Mouse (Mus musculus): ENCODE data around the gene Ankrd42. TPM values are rescaled to one million over a fixed set of nuclear protein-coding genes. Genes with fewer than 3 reads are reported as not detected.

The Ankrd42 gene
- total RNA-seq (2021), result under 1 TPM; 0.53 to 0.71 TPM
- long read RNA-seq, experiment 1, partial matches to known transcripts, result 0 of 1 reads
- long read RNA-seq, experiment 1, other reads (novel, unspliced or antisense), result 1 of 1 reads
- long read RNA-seq, experiment 2, partial matches to known transcripts, result 1 of 3 reads
- long read RNA-seq, experiment 2, other reads (novel, unspliced or antisense), result 0 of 3 reads

DNA sequence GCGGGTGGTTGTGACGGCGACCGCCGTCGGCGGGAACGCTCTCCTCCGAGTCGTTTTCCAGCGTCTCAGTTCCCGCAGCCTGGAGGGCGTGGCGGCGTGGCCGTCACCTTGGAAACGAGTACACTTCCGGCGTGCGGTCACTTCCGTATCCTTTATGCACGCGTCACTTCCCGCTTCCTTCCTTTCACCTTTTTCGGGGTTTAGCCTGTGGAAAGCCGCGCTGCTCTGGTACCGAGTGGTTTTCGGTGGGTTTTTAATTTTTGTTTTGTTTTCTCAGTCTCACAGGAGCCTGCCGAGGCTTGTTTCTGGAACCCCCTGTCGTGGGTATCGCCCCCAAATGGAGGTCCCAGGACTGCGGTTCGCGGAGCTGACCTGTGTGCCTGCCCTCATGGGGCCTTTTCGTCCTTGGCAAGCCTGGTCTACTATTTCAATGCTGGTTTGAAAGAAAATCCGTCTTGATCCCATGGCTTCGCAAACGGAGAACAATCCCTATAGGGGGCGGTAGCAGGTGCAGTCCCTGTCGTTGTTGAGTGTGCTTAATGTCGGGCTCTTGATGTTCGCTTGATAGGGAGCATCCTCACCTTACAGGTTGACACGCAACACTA is at the start of gene Ankrd42:
Gene Ankrd42, minus strand, starts transcription at position 122 of the 605 bp plus-strand sequence.
- peak; percentile 91 for DNase-seq
- intact Hi-C loops (cut with DNase I; ENCODE audit: low total_unique reads), result no loop called here

DNA sequence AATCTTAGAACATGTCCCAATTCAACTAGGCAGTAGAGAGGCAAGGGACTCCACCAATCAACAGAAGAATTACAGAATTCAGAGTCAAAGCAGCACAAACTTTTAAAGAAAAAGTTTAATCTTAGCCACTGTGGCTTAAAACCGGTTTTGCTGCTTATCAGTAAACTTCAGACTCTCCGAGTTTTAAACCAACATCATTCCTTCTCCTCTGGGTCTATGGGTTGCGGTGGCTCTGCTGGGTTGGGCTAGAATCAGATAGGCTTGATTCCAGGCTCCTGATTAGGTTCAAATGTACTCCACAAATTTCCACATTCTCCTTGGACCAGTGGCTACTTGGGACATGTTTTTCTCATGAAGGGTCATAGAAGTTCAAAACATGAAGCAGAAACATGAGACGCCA is 40.4 kb upstream of the Ankrd42 start:
- intact Hi-C loops (cut with DNase I; ENCODE audit: low total_unique reads), result no loop called here
- DNase-seq, result no peak

DNA sequence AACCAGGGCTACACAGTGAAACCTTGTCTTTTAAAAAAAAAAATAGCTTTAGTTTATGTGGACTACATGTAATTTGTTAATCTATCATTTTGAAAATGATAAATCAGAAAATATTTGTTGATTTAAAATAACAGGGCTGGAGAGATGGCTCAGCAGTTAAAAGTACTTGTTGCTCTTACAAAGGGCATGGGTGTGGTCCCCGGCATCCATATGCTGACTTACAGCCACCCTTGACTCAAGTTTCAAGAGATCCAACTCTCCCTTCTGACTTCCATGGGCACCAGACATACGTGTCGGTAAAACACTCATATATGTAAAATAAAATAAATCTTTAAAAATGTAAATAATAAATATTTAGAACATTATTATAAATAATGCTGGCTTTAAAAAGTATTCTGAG is 38.2 kb upstream of the Ankrd42 start:
- intact Hi-C loops (cut with DNase I; ENCODE audit: low total_unique reads), result no loop called here
- no peak for DNase-seq

DNA sequence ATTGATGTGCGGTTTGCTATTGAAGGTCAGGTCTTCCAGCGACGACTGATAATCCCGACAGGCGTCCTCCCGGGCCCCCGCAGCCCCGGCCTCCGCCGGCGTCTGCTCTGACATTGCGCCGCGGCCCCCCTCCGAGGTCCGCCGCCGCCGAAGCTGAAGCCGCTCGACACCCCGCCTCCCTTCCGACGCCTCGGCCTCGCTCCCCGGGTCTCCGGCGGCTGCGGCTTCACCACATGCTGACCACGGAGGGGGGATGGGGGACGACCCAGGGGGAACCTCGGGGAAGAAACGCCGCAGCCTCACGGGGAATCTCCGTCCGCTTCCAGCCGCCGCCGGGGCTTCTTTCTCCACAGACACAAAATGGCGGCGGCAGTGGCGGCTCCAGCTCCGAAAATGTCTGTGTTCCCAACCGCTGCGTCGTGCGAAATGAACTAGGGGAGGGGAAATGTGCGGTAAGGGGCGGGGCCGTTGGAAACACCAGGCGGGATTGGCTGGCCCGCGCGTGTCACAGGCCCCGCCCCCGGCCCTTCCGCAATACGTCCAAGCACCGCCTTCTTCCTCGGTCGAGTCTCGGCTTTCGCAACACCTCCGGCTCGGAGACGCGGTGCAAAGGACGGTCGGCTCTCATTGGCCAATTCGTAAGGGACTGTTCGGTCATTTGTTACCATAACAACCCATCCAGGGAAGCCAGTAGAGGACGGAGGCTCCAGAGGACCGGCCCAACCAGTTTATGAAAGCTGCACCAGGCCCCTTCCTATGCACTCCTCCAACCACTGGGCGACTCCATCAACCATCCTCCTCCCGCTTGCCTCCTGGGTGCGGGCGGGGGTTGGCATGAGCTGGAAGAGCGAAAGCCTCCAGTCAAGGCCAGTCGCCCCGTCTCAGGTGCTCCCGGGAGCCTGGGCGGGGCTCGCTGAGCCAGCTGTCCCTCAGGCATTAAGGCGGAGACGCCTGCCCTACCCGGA is 32.8 kb upstream of the Ankrd42 start, which contains the start of gene Pcf11:
Gene Pcf11, minus strand, starts transcription at position 428 of the 965 bp plus-strand sequence.
- intact Hi-C loops (cut with DNase I; ENCODE audit: low total_unique reads), result no loop called here
- peak; percentile 97 for DNase-seq

DNA sequence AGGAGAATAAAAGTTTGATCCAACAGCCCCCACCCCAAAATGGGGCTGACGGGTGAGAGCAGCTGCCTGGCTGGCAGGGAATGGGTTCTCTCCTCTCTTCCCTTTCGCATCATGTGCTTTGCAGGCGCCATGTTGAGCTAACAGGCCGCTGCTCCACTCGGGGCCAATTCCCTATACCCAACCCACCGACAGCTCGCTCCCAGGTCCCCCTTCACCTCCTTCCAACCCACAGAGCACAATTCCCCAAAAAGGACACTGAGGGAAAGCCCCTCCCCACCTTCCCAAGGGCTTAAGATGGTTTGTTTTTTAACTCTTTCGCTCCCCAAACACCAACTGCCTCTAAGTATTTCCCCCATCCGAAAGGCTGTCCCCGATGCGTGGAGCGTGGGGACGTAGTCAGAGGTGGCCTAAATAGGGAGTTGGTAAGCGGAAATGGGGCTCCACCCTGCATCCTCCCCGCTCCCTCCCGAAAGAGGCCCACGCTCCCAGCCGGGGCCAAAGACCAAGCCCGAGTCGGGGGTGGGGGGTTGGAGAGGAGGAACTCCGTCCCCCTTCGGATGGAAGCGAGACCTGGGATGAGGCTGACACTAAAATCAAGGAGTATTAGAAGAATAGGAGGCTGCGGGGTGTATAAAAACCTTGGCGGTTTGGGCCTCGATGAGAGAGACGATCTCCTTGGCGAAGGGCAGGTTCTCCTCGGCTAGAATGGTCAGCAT is 32.0 kb upstream of the Ankrd42 start:
- intact Hi-C loops (cut with DNase I; ENCODE audit: low total_unique reads), result no loop called here
- DNase-seq, result peak; percentile 49

DNA sequence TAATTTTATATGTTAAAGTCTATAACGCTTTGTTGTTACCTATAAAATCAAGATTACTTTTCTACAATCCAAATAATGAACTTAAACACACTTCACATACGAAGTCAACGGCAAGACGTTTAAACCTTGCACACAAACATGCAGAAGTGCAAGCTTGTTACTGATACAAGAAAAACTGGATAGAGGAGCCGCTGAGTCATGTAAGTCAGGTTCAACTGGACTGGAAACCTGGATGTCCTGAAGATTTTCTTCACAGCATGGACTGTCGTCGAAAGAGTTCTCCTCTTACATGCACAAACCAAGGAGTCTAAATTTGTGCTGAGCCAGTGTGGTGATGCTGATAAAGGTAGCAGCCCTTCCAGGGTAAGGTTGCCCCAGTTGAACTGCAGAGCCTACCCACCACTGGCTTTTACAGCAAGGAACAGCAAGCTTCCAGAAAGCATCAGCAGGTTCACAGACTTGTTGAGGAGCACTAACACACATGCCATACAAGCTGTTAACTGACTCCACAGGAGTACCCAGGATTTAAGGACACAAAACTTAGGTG is 29.4 kb upstream of the Ankrd42 start:
- intact Hi-C loops (cut with DNase I; ENCODE audit: low total_unique reads), result no loop called here

DNA sequence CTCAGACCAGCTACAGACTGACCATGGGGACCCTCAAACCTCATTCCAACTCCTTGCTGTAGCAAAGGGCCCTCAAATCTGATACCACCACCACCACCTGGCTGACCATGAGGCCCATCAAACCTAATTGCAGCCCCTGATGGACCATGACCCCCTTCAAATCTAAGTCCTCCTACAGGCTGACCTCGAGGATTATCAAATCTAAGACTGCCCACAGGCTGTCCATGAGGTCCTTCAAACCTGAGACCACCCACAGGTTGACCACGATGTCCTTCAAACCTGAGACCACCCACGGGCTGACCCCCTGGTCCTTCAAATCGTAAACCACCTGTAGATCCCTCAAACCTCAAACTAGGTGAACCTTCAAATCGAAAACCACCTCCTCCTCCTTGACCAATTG is 21.1 kb upstream of the Ankrd42 start:
- DNase-seq, result no peak
- intact Hi-C loops (cut with DNase I; ENCODE audit: low total_unique reads), result no loop called here

More for the DNA sequence above, 29.4 kb upstream of the Ankrd42 start:
- DNase-seq, result no peak

DNA sequence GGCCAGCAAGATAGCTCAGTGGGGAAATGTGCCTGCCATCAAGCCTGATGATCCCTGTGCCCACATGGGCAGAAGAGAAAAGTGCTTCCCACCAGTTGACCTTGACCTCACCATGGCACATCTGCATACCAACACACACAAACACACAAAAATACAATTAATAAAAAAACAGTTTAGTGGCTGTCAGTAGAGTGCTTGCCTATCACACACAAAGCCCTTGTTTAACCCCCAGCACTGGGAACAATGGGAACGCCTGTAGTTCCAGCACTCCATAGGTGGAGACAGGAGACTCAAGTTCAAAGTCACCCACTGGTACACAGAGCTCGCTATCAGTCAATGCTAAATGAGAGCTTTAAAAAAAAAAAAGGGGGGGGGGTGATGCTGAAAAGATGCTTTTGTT is 19.4 kb upstream of the Ankrd42 start:
- intact Hi-C loops (cut with DNase I; ENCODE audit: low total_unique reads), result no loop called here
- DNase-seq, result no peak

DNA sequence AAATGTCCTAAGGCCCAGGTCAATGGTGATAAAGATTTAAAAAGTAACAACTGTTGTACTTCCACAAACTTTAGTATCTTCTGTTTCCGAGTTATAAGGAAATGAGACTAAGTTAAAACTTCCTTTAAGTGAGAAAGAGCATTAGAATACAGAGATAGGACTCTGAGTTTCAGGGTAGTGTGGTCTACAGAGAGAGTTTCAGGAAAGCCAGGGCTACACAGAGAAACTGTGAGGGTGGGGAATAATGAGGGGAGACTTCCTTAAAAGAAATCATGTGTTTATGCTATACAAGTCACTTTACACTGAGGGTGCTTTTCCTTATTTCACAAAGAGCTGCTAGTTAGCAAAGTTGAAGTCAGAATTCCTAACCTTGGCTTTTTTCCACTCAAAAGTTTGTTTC is 16.4 kb upstream of the Ankrd42 start:
- intact Hi-C loops (cut with DNase I; ENCODE audit: low total_unique reads), result no loop called here

DNA sequence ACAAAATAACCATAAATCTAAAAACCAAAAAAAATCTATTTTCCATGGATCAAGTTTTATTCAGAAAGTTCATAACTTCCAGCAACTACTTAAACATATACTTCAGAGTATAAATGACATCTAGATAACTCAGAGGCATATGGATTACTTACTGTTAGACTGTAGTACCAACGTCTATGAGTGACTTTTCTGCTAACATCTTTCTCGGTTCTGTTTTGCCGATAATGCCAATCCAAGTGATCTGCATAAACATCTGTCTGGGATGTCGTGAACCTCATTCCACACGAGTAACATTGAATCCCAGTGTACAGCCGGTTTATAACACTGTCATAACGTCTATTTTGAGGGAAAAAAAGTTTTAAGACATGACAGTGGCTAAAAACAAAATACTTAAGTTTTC is 10.8 kb upstream of the Ankrd42 start:
- DNase-seq, result no peak
- intact Hi-C loops (cut with DNase I; ENCODE audit: low total_unique reads), result no loop called here

More for the DNA sequence above, 16.4 kb upstream of the Ankrd42 start:
- DNase-seq, result no peak

DNA sequence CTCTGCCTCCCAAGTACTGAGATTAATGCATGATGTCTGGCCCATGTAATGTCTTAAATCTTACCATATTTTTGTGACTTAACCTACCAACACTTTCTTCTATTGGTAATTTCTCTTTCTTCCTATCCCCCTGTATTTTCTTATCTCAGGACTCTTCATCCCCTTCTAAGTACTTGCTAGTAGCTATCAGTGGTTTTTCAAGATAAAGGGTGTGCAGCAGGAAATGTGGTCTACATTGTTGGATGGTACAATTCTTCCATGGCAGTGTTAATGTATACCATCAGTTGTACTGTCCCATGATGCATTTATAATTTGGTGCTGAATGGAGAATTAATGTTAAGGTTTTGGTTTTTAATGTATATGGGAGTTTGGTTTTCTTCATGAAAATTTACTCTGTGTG is 5.4 kb upstream of the Ankrd42 start:
- intact Hi-C loops (cut with DNase I; ENCODE audit: low total_unique reads), result no loop called here
- DNase-seq, result no peak

DNA sequence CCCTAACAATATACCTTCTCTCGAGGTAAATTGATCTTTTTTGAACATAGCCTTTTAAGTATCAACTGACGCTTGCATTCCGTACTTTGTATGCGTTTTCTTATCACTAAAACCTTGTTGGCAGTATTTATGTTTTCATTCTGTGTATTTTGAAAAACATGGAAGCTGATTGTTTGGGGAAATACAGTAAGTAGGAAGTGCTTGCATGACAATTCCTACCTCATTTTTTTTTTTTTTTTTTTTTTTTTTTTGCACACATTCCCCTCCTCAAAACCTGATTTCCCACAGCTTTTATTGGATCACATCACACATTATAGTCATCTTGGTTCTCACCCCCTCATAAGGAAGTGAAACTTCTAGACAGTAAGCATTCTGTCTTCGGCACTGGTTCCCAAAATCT is 1.1 kb upstream of the Ankrd42 start:
- intact Hi-C loops (cut with DNase I; ENCODE audit: low total_unique reads), result no loop called here
- DNase-seq, result no peak

DNA sequence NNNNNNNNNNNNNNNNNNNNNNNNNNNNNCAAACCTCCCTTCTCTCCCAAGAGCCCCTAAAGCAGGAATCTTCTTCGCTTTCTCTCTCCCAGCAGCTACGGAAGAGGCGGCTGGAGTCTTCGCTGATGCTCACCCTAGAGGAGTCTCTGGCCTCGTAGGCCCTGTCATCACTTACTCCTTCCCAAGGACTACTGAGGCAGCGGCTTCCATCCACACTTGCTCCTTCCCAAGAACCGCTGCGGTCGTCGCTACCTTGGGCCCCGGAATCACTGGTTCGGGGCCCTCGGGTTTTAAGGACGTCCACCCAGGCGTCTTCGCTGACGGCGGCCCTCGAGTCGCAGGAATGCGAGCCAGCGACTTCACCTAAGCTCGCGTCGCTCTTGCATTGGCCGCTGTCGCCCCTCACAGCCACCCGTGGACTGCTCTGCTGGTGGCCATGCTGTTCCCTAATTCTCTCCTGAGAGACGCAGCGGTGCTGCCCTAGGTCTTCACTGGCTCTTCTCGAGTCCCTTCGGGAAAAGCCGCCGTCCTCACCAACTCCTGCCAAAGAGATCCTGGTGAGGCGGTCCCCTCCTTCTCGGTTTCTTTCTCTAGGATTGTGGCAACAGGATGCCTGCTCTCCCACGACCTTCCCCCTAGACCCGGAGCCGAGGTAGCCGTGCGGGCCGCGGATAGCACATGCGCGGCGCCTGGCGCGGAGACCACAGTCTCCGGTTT is 489 bp downstream of the Ankrd42 start:
- DNase-seq, result no peak
- intact Hi-C loops (cut with DNase I; ENCODE audit: low total_unique reads), result no loop called here

DNA sequence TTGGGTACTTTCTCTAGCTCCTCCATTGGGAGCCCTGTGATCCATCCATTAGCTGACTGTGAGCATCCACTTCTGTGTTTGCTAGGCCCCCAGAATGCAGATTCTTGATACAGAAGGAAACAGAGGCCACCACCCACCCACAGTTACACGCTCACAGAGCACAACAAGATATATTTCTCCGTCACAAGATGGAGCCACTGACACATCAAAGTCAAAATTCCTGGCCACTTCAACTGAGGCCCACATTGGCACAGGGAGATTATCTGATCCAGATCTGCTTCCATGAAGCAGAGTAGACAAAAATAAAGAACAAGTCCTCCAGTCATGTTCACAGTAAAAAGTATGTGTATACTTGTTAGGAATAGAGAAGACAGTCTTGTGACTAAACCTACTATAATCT is 6.8 kb downstream of the Ankrd42 start:
- intact Hi-C loops (cut with DNase I; ENCODE audit: low total_unique reads), result no loop called here
- DNase-seq, result no peak

DNA sequence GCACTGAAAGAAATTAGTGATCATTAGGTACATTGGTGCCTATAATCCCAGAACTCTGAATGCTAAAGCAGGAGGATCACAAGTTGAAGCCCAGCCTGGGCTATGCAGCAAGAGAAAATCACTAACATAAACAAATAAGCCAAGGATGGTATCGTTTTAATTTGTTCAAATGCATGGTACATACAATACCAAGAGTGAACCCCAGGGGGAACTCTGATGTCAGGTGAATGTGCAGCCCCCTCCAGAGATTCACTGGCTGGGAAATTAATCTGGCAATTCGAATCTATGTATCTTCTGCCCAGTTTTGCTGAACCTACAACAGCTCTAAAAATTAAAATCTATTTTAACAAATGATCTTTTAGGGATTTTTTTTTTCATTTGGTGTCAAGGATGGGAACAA is 12.5 kb downstream of the Ankrd42 start:
- intact Hi-C loops (cut with DNase I; ENCODE audit: low total_unique reads), result loop anchor here (10.0 kb wide), 1 partner anchor 240 kb away; no protein-coding TSS in a partner anchor
- no peak for DNase-seq

DNA sequence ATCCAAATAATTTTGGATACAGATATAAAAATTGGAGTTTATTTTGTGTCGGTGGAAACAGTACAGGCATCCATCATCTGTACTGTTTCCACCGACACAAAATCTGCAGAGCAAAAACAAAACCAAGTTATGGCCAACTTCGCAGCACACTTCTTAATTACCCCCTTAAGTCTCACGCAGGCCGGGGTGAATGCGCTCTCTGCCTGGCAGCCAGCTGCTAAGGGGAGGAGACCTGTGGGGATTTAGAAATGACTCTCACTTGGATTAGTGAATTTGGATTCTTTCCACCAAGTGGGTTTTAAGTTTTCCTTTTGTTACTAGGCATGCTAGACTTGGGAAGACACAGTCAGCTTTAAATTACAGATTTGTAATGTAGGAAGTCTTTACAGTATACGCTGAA is 26.1 kb downstream of the Ankrd42 start:
- DNase-seq, result no peak
- intact Hi-C loops (cut with DNase I; ENCODE audit: low total_unique reads), result no loop called here

DNA sequence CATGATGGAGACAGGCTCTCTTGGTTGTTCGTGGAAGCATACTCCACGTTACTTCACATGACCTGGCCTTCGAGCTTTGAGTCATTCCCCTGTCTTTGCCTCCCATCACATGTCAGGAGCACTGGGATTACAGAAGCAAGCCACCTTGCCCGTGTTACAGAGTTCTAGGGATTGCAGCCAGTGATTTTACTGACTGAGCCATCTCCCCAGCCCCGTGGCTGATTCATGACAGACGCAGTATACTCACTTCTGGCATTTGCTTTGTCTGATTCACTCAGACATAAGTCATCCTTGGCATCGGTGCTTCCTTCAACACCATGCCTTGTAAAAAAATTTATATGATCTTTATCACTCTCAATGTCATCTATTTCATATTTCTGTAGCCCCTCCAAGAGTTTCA is 32.0 kb downstream of the Ankrd42 start:
- DNase-seq, result no peak
- intact Hi-C loops (cut with DNase I; ENCODE audit: low total_unique reads), result no loop called here

DNA sequence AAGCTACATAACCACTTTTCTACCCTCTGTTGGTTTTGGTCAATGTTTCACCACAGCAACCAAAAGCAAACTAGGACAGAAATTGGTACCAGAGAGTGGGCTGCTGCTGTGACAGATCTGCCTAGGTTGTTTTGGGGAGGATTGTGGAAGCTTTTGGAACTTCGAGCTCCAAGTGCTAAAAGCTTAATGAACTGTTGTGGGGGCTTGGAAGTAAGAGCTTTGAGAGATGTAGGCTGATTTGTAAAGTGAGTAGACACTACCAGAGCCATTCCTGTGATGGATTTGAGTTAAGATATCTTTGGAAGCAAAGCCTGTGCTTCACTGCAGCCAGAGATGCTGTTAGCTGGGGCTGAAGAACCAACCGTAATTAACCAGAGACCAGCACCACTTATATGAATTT is 46.1 kb downstream of the Ankrd42 start:
- intact Hi-C loops (cut with DNase I; ENCODE audit: low total_unique reads), result no loop called here
- no peak for DNase-seq

DNA sequence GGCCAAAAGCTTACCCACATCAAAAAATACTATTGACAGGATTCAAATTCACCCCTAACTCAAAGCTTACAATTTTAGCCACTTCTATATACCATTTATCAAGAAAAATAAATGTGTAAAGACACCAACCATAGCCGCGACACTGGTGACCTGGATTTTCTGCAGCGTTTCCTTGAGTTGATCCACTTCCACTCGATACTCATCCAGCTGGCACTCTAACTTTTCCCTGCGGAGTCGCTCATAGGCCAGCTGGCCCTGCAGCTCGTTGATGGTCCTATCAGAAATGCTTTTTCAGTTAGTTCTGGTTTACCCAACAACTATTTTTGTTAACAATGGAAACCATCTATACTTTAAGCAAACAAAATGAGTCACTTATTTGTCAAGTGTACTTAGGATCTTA is 47.0 kb downstream of the Ankrd42 start:
- intact Hi-C loops (cut with DNase I; ENCODE audit: low total_unique reads), result no loop called here
- peak; percentile 35 for DNase-seq
